Mouse (Mus musculus) lung, adult 2 months (tissue): ENCODE results near the gene Iqgap3.

Source experiments
- CTCF ChIP-seq: fragments of 200-500 bp; IDR thresholded peaks from 2 replicates; pipeline ENCODE4 v1.5.1; 2011; ENCODE audit warnings: mild to moderate bottlenecking, low read length, control low read depth; ENCODE audit not compliant: insufficient read depth
- POLR2A ChIP-seq: fragments of 200-500 bp; IDR thresholded peaks from 2 replicates; pipeline ENCODE4 v1.6.1; 2011; ENCODE audit warnings: low read depth, mild to moderate bottlenecking, control low read depth, low read length, borderline replicate concordance; ENCODE audit errors: extremely low read depth

DNA sequence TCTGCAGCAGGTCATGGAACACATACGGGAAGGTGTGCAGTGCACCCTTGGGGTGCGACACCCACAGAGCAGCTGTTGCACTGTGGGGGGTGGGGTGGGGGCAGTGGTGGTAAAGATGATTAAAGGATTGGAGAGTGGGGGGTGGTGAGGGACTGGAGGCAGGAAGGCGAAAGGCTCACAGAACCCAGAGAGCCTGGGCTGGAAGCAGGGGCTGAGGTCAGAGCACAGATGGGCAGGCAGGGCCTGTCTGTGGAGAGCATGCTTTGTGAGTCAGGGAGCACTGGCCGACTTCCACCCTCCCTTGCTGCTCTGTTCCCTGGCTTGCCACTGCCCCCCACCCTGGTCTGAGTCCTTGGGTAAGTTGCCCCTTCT lies 63.6 kb downstream of the Iqgap3 start:
- TF ChIP-seq CTCF (no peak), POLR2A (no peak)
